Mouse (Mus musculus): Measurements from ENCODE around the gene Phldb2.

DNA sequence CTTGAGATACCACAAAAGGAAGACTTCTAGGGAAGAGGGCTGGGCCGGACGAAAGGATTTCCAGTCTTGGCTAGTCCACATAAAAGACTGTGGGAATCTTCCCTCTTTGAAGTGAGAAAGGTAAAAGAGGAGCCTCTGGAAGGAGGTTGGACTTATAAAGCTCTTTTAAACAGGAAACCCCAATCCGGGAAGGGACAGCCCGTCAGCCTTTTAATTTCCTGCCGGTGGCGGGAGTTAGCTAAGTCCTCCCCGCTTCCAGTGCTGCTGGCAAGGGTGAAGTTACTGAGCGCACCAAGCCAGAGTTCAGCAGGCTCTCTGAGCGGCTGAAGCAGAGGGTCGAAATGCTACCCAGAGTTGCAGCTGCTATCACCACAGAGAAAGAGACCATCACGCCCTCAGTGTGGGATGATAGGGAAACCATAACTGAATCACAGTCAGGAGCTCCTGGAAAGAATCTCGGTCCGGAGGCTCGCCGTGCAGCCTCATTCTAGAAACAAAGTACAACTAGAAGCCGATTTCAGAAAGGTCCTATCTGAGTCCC is 110.0 kb downstream of the Phldb2 start:
- no peak for TF ChIP-seq CTCF (conservative IDR thresholded peaks at IDR 0.05; ENCODE audit: insufficient read depth, insufficient read length, low read depth, low read length)
- TF ChIP-seq POLR2A (IDR thresholded peaks at IDR 0.05; ENCODE audit: low read depth, low read length), result no peak
